Mouse (Mus musculus): Measurements from ENCODE around the gene Gipc3.

DNA sequence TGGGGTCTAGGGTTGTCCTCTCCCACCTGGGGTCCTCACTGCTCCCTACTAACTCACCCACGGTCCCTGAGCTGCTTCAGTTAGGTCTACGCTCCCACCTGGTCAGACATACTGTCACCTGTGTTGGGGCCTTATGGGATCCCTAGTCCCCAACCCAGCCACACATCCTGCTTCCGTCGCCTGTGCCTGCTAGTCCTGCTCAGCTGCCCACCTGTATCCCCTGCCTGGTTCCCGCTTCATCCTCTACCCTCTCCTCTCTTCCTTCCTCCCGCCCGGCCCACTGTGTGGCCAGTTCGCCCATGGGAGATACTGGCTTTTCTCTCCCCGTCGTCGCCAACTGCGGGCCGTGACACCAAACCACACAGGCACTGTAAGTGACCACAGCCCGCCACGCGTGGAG, 27.5 kb downstream of the Gipc3 start:
- TF ChIP-seq USF1 (IDR thresholded peaks at IDR 0.05; ENCODE audit: low read depth) (no peak), POLR2A (IDR thresholded peaks at IDR 0.05; ENCODE audit: insufficient read length, low read depth) (no peak), POLR2AphosphoS2 (IDR thresholded peaks at IDR 0.05; ENCODE audit: insufficient read length, low read depth) (no peak), SRF (IDR thresholded peaks at IDR 0.05; ENCODE audit: control insufficient read depth, insufficient read length, low read depth) (no peak), E2F4 (IDR thresholded peaks at IDR 0.05; ENCODE audit: insufficient read depth) (no peak), MAX (IDR thresholded peaks at IDR 0.05; ENCODE audit: low read depth) (no peak), TCF12 (IDR thresholded peaks at IDR 0.05; ENCODE audit: insufficient read depth, poor library complexity, severe bottlenecking) (no peak), MYOG (IDR thresholded peaks at IDR 0.05; ENCODE audit: control insufficient read depth in 1 of 3, insufficient read depth in 1 of 3, insufficient read length in 2 of 3, low read depth in 2 of 3) (no peak), CEBPB (IDR thresholded peaks at IDR 0.05; ENCODE audit: insufficient read depth, poor library complexity, severe bottlenecking) (no peak), REST (IDR thresholded peaks at IDR 0.05; ENCODE audit: insufficient read depth, insufficient read length) (no peak)
